Mouse (Mus musculus): ENCODE results near the gene E2f1. TPM values are rescaled to one million over a fixed set of nuclear protein-coding genes. Genes with fewer than 3 reads are reported as not detected.

Gene E2f1
- polyA plus RNA-seq, 1 experiment from 2014 or later: 7.2 TPM

GRCm38 (mm10) chr2:154591239-154591638, 21.5 kb upstream of the E2f1 start:
- H3K4me3 ChIP-seq (ENCODE audit: low read depth, low read length): no peak overlapping the region
- no peaks in the 10 kb centered on the region for H3K9me3 ChIP-seq (replicated peaks; ENCODE audit: control insufficient read depth, low read length)
- no peak overlapping the region for H3K4me2 ChIP-seq (ENCODE audit: low read depth, low read length)
- DNase-seq (ENCODE audit: low spot score): no peak
- no peak overlapping the region for H3K27ac ChIP-seq (replicated peaks; ENCODE audit: low read depth, low read length)
- H3K4me1 ChIP-seq (ENCODE audit: control insufficient read depth, insufficient read depth, low read length): no peaks in the 10 kb centered on the region
- WGBS: 78% methylated on average over 3 of the region's 3 CpGs
- no peak overlapping the region for H3K9ac ChIP-seq (replicated peaks; ENCODE audit: low read length)
- H3K36me3 ChIP-seq (replicated peaks; ENCODE audit: control insufficient read depth, insufficient read depth, low read depth, low read length): no peaks in the 10 kb centered on the region
- ATAC-seq (replicated peaks; ENCODE audit: insufficient number of reproducible peaks, low FRiP score, low TSS enrichment, low read depth): no peak
- no peaks in the 10 kb centered on the region for H3K27me3 ChIP-seq (ENCODE audit: control insufficient read depth, insufficient read depth, low read length)

- no peaks in the 10 kb centered on the region for H3K9me3 ChIP-seq (replicated peaks; ENCODE audit: control insufficient read depth, low read length)
- H3K4me3 ChIP-seq (ENCODE audit: low read depth, low read length): no peak overlapping the region
- H3K27ac ChIP-seq (replicated peaks; ENCODE audit: low read depth, low read length): no peak overlapping the region
- no peak for ATAC-seq (replicated peaks; ENCODE audit: insufficient number of reproducible peaks, low FRiP score, low TSS enrichment, low read depth)
- H3K4me1 ChIP-seq (ENCODE audit: control insufficient read depth, insufficient read depth, low read length): no peaks in the 10 kb centered on the region
- no peaks in the 10 kb centered on the region for H3K27me3 ChIP-seq (ENCODE audit: control insufficient read depth, insufficient read depth, low read length)
- H3K9ac ChIP-seq (replicated peaks; ENCODE audit: low read length): no peak overlapping the region
- no peak for DNase-seq (ENCODE audit: low spot score)
- no peaks in the 10 kb centered on the region for H3K36me3 ChIP-seq (replicated peaks; ENCODE audit: control insufficient read depth, insufficient read depth, low read depth, low read length)
- WGBS: 80% methylated on average over 4 of the region's 4 CpGs
- H3K4me2 ChIP-seq (ENCODE audit: low read depth, low read length): no peak overlapping the region
Observed at GRCm38 (mm10) chr2:154589051-154589450, 19.4 kb upstream of the E2f1 start.

GRCm38 (mm10) chr2:154586405-154586804, 16.7 kb upstream of the E2f1 start:
- Histone ChIP-seq H3K27me3 (ENCODE audit: control insufficient read depth, insufficient read depth, low read length) (no peaks in the 10 kb centered on the region), H3K4me3 (ENCODE audit: low read depth, low read length) (no peak overlapping the region), H3K36me3 (replicated peaks; ENCODE audit: control insufficient read depth, insufficient read depth, low read depth, low read length) (no peaks in the 10 kb centered on the region), H3K4me1 (ENCODE audit: control insufficient read depth, insufficient read depth, low read length) (no peaks in the 10 kb centered on the region), H3K9me3 (replicated peaks; ENCODE audit: control insufficient read depth, low read length) (no peaks in the 10 kb centered on the region), H3K27ac (replicated peaks; ENCODE audit: low read depth, low read length) (no peak overlapping the region), H3K9ac (replicated peaks; ENCODE audit: low read length) (no peak overlapping the region), H3K4me2 (ENCODE audit: low read depth, low read length) (no peak overlapping the region)
- no peak for ATAC-seq (replicated peaks; ENCODE audit: insufficient number of reproducible peaks, low FRiP score, low TSS enrichment, low read depth)
- 75% methylated on average over 5 of the region's 5 CpGs for WGBS
- DNase-seq (ENCODE audit: low spot score): peak; percentile 51

GRCm38 (mm10) chr2:154584931-154585601, 15.4 kb upstream of the E2f1 start:
- no peak overlapping the region for H3K27ac ChIP-seq (replicated peaks; ENCODE audit: low read depth, low read length)

GRCm38 (mm10) chr2:154583906-154584872, 14.5 kb upstream of the E2f1 start:
- no peak overlapping the region for H3K4me3 ChIP-seq (ENCODE audit: low read depth, low read length)
- ATAC-seq (replicated peaks; ENCODE audit: insufficient number of reproducible peaks, low FRiP score, low TSS enrichment, low read depth) (peak; percentile 53), DNase-seq (ENCODE audit: low spot score) (no peak)
- no peaks in the 10 kb centered on the region for H3K36me3 ChIP-seq (replicated peaks; ENCODE audit: control insufficient read depth, insufficient read depth, low read depth, low read length)
- no peak overlapping the region for H3K9ac ChIP-seq (replicated peaks; ENCODE audit: low read length)
- H3K4me2 ChIP-seq (ENCODE audit: low read depth, low read length): no peak overlapping the region
- H3K27me3 ChIP-seq (ENCODE audit: control insufficient read depth, insufficient read depth, low read length): no peaks in the 10 kb centered on the region
- 73% methylated on average over 15 of the region's 15 CpGs for WGBS
- no peak overlapping the region for H3K27ac ChIP-seq (replicated peaks; ENCODE audit: low read depth, low read length)
- no peaks in the 10 kb centered on the region for H3K9me3 ChIP-seq (replicated peaks; ENCODE audit: control insufficient read depth, low read length)
- H3K4me1 ChIP-seq (ENCODE audit: control insufficient read depth, insufficient read depth, low read length): no peaks in the 10 kb centered on the region

More at GRCm38 (mm10) chr2:154584931-154585601, 15.4 kb upstream of the E2f1 start:
- Histone ChIP-seq H3K4me3 (ENCODE audit: low read depth, low read length) (no peak overlapping the region), H3K27me3 (ENCODE audit: control insufficient read depth, insufficient read depth, low read length) (no peaks in the 10 kb centered on the region), H3K9ac (replicated peaks; ENCODE audit: low read length) (no peak overlapping the region), H3K9me3 (replicated peaks; ENCODE audit: control insufficient read depth, low read length) (no peaks in the 10 kb centered on the region), H3K36me3 (replicated peaks; ENCODE audit: control insufficient read depth, insufficient read depth, low read depth, low read length) (no peaks in the 10 kb centered on the region), H3K4me2 (ENCODE audit: low read depth, low read length) (no peak overlapping the region), H3K4me1 (ENCODE audit: control insufficient read depth, insufficient read depth, low read length) (no peaks in the 10 kb centered on the region)
- 73% methylated on average over 17 of the region's 17 CpGs for WGBS
- DNase-seq (ENCODE audit: low spot score) (no peak), ATAC-seq (replicated peaks; ENCODE audit: insufficient number of reproducible peaks, low FRiP score, low TSS enrichment, low read depth) (no peak)

GRCm38 (mm10) chr2:154581421-154581820, 11.7 kb upstream of the E2f1 start:
- Histone ChIP-seq H3K9ac (replicated peaks; ENCODE audit: low read length) (no peak overlapping the region), H3K9me3 (replicated peaks; ENCODE audit: control insufficient read depth, low read length) (no peaks in the 10 kb centered on the region), H3K4me2 (ENCODE audit: low read depth, low read length) (no peak overlapping the region), H3K27ac (replicated peaks; ENCODE audit: low read depth, low read length) (no peak overlapping the region), H3K4me3 (ENCODE audit: low read depth, low read length) (no peak overlapping the region), H3K4me1 (ENCODE audit: control insufficient read depth, insufficient read depth, low read length) (no peaks in the 10 kb centered on the region), H3K36me3 (replicated peaks; ENCODE audit: control insufficient read depth, insufficient read depth, low read depth, low read length) (no peaks in the 10 kb centered on the region), H3K27me3 (ENCODE audit: control insufficient read depth, insufficient read depth, low read length) (no peaks in the 10 kb centered on the region)
- ATAC-seq (replicated peaks; ENCODE audit: insufficient number of reproducible peaks, low FRiP score, low TSS enrichment, low read depth) (no peak), DNase-seq (ENCODE audit: low spot score) (no peak)
- 90% methylated on average over 1 of the region's 1 CpGs for WGBS

- H3K9ac ChIP-seq (replicated peaks; ENCODE audit: low read length): no peak overlapping the region
- no peak for ATAC-seq (replicated peaks; ENCODE audit: insufficient number of reproducible peaks, low FRiP score, low TSS enrichment, low read depth)
- no peak for DNase-seq (ENCODE audit: low spot score)
- 79% methylated on average over 8 of the region's 8 CpGs for WGBS
- no peak overlapping the region for H3K4me2 ChIP-seq (ENCODE audit: low read depth, low read length)
- no peaks in the 10 kb centered on the region for H3K36me3 ChIP-seq (replicated peaks; ENCODE audit: control insufficient read depth, insufficient read depth, low read depth, low read length)
- no peaks in the 10 kb centered on the region for H3K9me3 ChIP-seq (replicated peaks; ENCODE audit: control insufficient read depth, low read length)
- H3K4me1 ChIP-seq (ENCODE audit: control insufficient read depth, insufficient read depth, low read length): no peaks in the 10 kb centered on the region
- H3K27me3 ChIP-seq (ENCODE audit: control insufficient read depth, insufficient read depth, low read length): no peaks in the 10 kb centered on the region
- no peak overlapping the region for H3K4me3 ChIP-seq (ENCODE audit: low read depth, low read length)
- no peak overlapping the region for H3K27ac ChIP-seq (replicated peaks; ENCODE audit: low read depth, low read length)
Observed at GRCm38 (mm10) chr2:154580586-154580985, 10.9 kb upstream of the E2f1 start.

- Histone ChIP-seq H3K9ac (replicated peaks; ENCODE audit: low read length) (no peak overlapping the region), H3K9me3 (replicated peaks; ENCODE audit: control insufficient read depth, low read length) (no peaks in the 10 kb centered on the region), H3K27me3 (ENCODE audit: control insufficient read depth, insufficient read depth, low read length) (no peaks in the 10 kb centered on the region), H3K36me3 (replicated peaks; ENCODE audit: control insufficient read depth, insufficient read depth, low read depth, low read length) (no peaks in the 10 kb centered on the region), H3K4me1 (ENCODE audit: control insufficient read depth, insufficient read depth, low read length) (no peaks in the 10 kb centered on the region), H3K4me2 (ENCODE audit: low read depth, low read length) (no peak overlapping the region), H3K27ac (replicated peaks; ENCODE audit: low read depth, low read length) (no peak overlapping the region), H3K4me3 (ENCODE audit: low read depth, low read length) (no peak overlapping the region)
- WGBS: 72% methylated on average over 6 of the region's 6 CpGs
- ATAC-seq (replicated peaks; ENCODE audit: insufficient number of reproducible peaks, low FRiP score, low TSS enrichment, low read depth) (0 out of 2 replicates have a peak, but pooled peaks have one; percentile 26), DNase-seq (ENCODE audit: low spot score) (no peak)
Observed at GRCm38 (mm10) chr2:154577744-154578067, 8.0 kb upstream of the E2f1 start.
